Mouse (Mus musculus): Measurements from ENCODE around the gene Atxn2l. TPM values are rescaled to one million over a fixed set of nuclear protein-coding genes. Genes with fewer than 3 reads are reported as not detected.

Gene Atxn2l
- polyA plus RNA-seq, 1 experiment from 2014 or later: 22.1 TPM

DNA sequence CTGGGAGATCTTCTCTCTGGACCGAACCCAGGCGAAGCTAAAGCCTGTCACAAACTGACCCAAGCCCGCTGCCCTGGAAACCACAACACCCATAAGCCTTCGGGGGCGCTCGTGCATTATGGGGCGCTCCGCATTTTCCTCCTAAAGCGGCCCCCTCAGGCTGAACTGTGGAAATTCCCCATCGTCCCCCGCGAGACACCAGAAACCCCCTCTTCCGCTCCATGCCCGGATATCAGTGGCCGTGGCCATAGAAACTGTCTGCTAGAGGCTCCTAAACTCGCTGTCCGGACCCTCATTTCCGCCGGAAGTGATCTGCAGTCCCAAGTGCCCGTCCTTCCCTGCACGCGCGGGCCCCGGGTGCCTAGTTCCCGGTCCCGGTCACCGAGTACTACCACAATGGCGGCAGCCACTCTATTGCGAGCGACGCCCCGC lies 16.2 kb downstream of the Atxn2l start, which contains the start of gene Tufm:
Gene Tufm (plus strand): TSS at position 310 of the 432 bp plus-strand sequence.
- Histone ChIP-seq H3K4me2 (replicated peaks; ENCODE audit: low read depth, low read length) (peak within 1 kb of the TSS; percentile 70), H3K36me3 (ENCODE audit: insufficient read depth, low read length) (peaks cover 13% of the 10 kb centered on the region), H3K4me3 (ENCODE audit: low read depth, low read length) (peak within 1 kb of the TSS; percentile 59), H3K9me3 (ENCODE audit: low read length) (no peaks in the 10 kb centered on the region), H3K9ac (replicated peaks; ENCODE audit: low read depth) (peak within 1 kb of the TSS; percentile 56), H3K4me1 (ENCODE audit: insufficient read depth, low read depth, low read length) (no peaks in the 10 kb centered on the region; the same call in 1 of the 2 replicates), H3K27me3 (replicated peaks; ENCODE audit: insufficient read depth, low read length) (no peaks in the 10 kb centered on the region), H3K27ac (ENCODE audit: low read length) (peak within 1 kb of the TSS; percentile 77)
- peak; percentile 99 for DNase-seq (ENCODE audit: low spot score)
- TF ChIP-seq CTCF (IDR thresholded peaks at IDR 0.05) (peak; percentile 72), EP300 (IDR thresholded peaks at IDR 0.05) (peak; percentile 42; the same call in 1 of the 2 replicates)
- ATAC-seq: peak; percentile 94
- 2% methylated on average over 32 of the region's 32 CpGs for WGBS

DNA sequence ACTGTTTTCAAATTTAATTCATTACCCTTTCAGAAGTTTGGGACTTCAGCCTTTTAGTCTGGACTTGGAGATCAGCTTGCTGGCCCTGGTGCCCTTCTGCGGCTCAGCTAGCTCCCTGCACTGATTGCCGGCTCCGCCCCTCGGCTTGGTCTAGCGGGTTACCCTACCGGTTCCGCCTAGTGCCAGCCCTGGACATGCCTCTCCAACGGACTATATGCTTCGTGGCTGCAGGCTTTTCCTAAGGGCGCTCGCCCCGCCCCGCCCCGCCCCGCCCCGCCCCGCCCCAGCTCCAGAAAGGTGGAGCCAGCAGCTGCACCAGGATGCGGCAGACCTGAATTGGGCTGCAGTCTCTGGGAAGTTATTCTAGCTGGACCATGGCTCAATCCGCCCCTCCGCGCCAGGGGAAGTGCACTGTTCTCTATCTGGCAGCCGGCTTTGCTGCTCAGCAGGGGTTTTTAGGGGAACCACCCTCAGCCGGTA lies 20.8 kb downstream of the Atxn2l start:
- ATAC-seq: peak; percentile 92
- TF ChIP-seq CTCF (IDR thresholded peaks at IDR 0.05) (0 out of 2 replicates have a peak, but pooled peaks have one; percentile 5), EP300 (IDR thresholded peaks at IDR 0.05) (no peak)

DNA sequence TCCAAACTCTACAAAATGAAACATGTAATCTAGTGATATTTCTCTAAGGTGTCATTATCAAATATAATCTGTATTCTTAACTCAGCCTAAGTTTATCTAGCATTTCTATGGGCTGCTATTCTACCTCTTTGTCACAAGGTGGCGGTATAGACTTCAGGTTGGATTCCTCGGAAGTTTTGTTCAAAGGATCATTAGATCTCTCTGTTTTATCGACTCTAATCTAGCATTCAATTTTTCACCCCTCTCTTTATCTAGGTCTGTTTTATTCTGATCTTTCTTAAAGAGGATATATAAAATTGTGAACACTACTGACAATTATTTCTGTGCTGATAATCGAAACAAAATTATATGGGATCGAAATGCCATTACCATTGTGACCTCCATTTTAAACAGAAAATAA lies 21.5 kb downstream of the Atxn2l start:
- H3K36me3 ChIP-seq (ENCODE audit: insufficient read depth, low read length): no peaks in the 10 kb centered on the region
- H3K9me3 ChIP-seq (ENCODE audit: low read length): no peaks in the 10 kb centered on the region
- peak; percentile 64 for DNase-seq (ENCODE audit: low spot score)
- no peak overlapping the region for H3K27ac ChIP-seq (ENCODE audit: low read length)
- no peaks in the 10 kb centered on the region for H3K27me3 ChIP-seq (replicated peaks; ENCODE audit: insufficient read depth, low read length)
- WGBS: 21% methylated on average over 5 of the region's 5 CpGs
- no peak for TF ChIP-seq EP300 (IDR thresholded peaks at IDR 0.05)
- TF ChIP-seq CTCF (IDR thresholded peaks at IDR 0.05): peak; percentile 76
- no peak overlapping the region; the same call in 1 of the 2 replicates for H3K4me3 ChIP-seq (ENCODE audit: low read depth, low read length)
- H3K4me1 ChIP-seq (ENCODE audit: insufficient read depth, low read depth, low read length): no peaks in the 10 kb centered on the region; the same call in 1 of the 2 replicates
- ATAC-seq: no peak
- peak overlapping the region; percentile 56 for H3K4me2 ChIP-seq (replicated peaks; ENCODE audit: low read depth, low read length)
- no peak overlapping the region for H3K9ac ChIP-seq (replicated peaks; ENCODE audit: low read depth)

More for the DNA sequence above, 20.8 kb downstream of the Atxn2l start:
- no peaks in the 10 kb centered on the region for H3K27me3 ChIP-seq (replicated peaks; ENCODE audit: insufficient read depth, low read length)
- WGBS: under 1% methylated on average over 22 of the region's 23 CpGs
- peak overlapping the region; percentile 65; the same call in 1 of the 2 replicates for H3K27ac ChIP-seq (ENCODE audit: low read length)
- H3K36me3 ChIP-seq (ENCODE audit: insufficient read depth, low read length): no peaks in the 10 kb centered on the region
- H3K4me3 ChIP-seq (ENCODE audit: low read depth, low read length): peak overlapping the region; percentile 19; the same call in 1 of the 2 replicates
- no peak overlapping the region for H3K9ac ChIP-seq (replicated peaks; ENCODE audit: low read depth)
- H3K4me2 ChIP-seq (replicated peaks; ENCODE audit: low read depth, low read length): peak overlapping the region; percentile 56
- peak; percentile 96 for DNase-seq (ENCODE audit: low spot score)
- H3K9me3 ChIP-seq (ENCODE audit: low read length): no peaks in the 10 kb centered on the region
- H3K4me1 ChIP-seq (ENCODE audit: insufficient read depth, low read depth, low read length): no peaks in the 10 kb centered on the region; the same call in 1 of the 2 replicates

DNA sequence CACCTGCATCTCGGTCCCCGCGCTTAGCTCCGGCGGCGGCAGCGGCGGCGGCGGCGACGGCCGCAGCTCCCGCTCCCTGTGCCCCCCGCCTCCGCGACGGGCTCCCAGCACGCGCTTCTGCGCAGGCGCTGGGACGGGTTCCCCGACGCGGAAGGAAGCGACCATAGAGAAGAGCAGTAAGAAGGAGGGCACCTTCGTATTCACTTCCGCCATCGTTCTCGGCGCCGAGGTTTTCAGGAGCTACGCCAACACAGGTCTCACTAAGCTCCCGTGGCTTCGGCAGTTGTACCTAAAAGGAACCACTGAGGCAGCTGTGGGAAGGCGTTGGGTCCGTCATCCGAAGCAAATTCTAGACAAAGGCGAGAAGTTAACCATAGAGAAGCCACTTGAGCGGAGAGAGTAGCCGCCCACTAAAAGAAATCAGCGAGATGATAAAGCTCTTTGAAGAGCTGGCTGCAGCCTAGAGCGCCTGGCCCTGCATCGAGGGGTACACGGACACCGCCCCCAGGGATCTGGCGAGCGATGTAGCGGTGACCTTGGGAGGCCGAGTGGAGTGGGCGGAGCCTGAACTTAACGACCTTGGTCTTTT lies 28.1 kb downstream of the Atxn2l start, which contains the start of gene Sh2b1:
Gene Sh2b1 (minus strand): TSS at position 432 of the 589 bp plus-strand sequence.
- Histone ChIP-seq H3K9ac (replicated peaks; ENCODE audit: low read depth) (peak within 1 kb of the TSS; percentile 93), H3K9me3 (ENCODE audit: low read length) (no peaks in the 10 kb centered on the region), H3K4me2 (replicated peaks; ENCODE audit: low read depth, low read length) (peak within 1 kb of the TSS; percentile 93), H3K36me3 (ENCODE audit: insufficient read depth, low read length) (peaks cover 10% of the 10 kb centered on the region; the same call in 1 of the 2 replicates), H3K4me3 (ENCODE audit: low read depth, low read length) (peak within 1 kb of the TSS; percentile 84), H3K27ac (ENCODE audit: low read length) (peak within 1 kb of the TSS; percentile 93), H3K4me1 (ENCODE audit: insufficient read depth, low read depth, low read length) (no peaks in the 10 kb centered on the region; the same call in 1 of the 2 replicates), H3K27me3 (replicated peaks; ENCODE audit: insufficient read depth, low read length) (no peaks in the 10 kb centered on the region)
- WGBS: under 1% methylated on average over 53 of the region's 53 CpGs
- peak; percentile 98 for DNase-seq (ENCODE audit: low spot score)
- peak; percentile 55 for TF ChIP-seq CTCF (IDR thresholded peaks at IDR 0.05)
- TF ChIP-seq EP300 (IDR thresholded peaks at IDR 0.05): peak; percentile 62
- ATAC-seq: peak; percentile 95

DNA sequence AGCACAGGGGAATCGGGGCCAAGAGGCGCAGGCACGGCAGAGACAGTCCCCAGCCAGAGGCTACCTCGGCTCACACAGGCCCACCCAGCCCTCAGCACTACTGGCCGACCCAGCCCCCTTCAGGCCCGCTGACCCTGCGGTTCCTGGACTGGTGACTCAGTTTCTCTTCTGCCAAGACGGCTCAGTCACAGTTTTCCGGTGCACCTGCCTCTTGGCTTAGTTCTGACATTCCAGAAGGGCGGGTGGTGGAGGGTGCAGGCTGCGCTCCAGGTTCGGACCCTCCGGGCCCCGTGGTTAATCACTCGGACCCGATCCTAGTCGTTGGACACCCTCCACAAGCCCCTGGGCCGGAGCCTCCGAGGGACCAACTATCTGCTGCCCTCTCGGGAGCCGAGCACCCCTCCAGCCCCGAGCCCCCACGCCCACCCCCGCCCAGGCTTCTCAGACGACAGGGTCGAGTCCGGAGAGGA lies 28.7 kb downstream of the Atxn2l start:
- peak overlapping the region; percentile 93 for H3K27ac ChIP-seq (ENCODE audit: low read length)
- peak overlapping the region; percentile 93 for H3K9ac ChIP-seq (replicated peaks; ENCODE audit: low read depth)
- 0% methylated on average over 21 of the region's 27 CpGs for WGBS
- no peak for TF ChIP-seq EP300 (IDR thresholded peaks at IDR 0.05)
- TF ChIP-seq CTCF (IDR thresholded peaks at IDR 0.05): no peak
- no peaks in the 10 kb centered on the region for H3K9me3 ChIP-seq (ENCODE audit: low read length)
- no peaks in the 10 kb centered on the region; the same call in 1 of the 2 replicates for H3K4me1 ChIP-seq (ENCODE audit: insufficient read depth, low read depth, low read length)
- peaks cover 10% of the 10 kb centered on the region; the same call in 1 of the 2 replicates for H3K36me3 ChIP-seq (ENCODE audit: insufficient read depth, low read length)
- peak; percentile 11 for ATAC-seq
- H3K4me3 ChIP-seq (ENCODE audit: low read depth, low read length): peak overlapping the region; percentile 84
- DNase-seq (ENCODE audit: low spot score): peak; percentile 43
- H3K27me3 ChIP-seq (replicated peaks; ENCODE audit: insufficient read depth, low read length): no peaks in the 10 kb centered on the region
- H3K4me2 ChIP-seq (replicated peaks; ENCODE audit: low read depth, low read length): peak overlapping the region; percentile 93

DNA sequence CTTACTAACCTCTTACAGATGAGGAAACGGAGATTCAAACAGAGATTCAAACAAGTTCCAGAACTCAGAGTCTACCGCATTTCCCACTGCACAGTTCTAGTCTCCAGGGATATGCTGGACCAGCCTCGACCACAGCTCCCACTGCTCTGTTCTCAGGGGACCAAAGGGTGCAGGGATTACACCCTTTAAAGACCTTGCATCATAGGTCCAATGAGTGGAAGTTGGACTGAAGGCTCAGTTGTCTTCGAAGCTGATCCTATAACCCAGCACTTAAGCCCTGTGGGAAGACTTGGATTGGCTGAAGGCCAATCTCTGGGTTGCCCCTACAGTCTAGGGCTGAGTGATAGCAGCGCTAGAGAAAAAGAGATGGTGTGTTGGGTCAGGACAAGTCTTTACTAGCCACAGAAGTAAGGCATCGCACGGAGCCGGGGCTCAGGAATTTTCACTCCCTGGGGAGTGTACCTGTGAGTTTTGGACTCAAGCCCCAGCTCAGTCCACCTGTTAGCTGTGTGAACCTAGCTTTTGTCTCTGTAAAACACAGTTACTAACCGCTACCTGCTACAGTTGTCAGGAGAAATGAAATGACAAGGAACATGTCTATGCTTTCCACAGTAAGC lies 29.7 kb downstream of the Atxn2l start:
- Histone ChIP-seq H3K9me3 (ENCODE audit: low read length) (no peaks in the 10 kb centered on the region), H3K27ac (ENCODE audit: low read length) (no peak overlapping the region), H3K4me3 (ENCODE audit: low read depth, low read length) (no peak overlapping the region), H3K36me3 (ENCODE audit: insufficient read depth, low read length) (peaks cover 13% of the 10 kb centered on the region), H3K9ac (replicated peaks; ENCODE audit: low read depth) (peak overlapping the region; percentile 93), H3K4me2 (replicated peaks; ENCODE audit: low read depth, low read length) (peak overlapping the region; percentile 93), H3K4me1 (ENCODE audit: insufficient read depth, low read depth, low read length) (no peaks in the 10 kb centered on the region; the same call in 1 of the 2 replicates), H3K27me3 (replicated peaks; ENCODE audit: insufficient read depth, low read length) (no peaks in the 10 kb centered on the region)
- DNase-seq (ENCODE audit: low spot score): no peak
- ATAC-seq: no peak
- WGBS: 73% methylated on average over 9 of the region's 9 CpGs
- TF ChIP-seq EP300 (IDR thresholded peaks at IDR 0.05) (no peak), CTCF (IDR thresholded peaks at IDR 0.05) (no peak)
